Mouse (Mus musculus): Measurements from ENCODE around the gene Fbxl13.

The Fbxl13 gene

DNA sequence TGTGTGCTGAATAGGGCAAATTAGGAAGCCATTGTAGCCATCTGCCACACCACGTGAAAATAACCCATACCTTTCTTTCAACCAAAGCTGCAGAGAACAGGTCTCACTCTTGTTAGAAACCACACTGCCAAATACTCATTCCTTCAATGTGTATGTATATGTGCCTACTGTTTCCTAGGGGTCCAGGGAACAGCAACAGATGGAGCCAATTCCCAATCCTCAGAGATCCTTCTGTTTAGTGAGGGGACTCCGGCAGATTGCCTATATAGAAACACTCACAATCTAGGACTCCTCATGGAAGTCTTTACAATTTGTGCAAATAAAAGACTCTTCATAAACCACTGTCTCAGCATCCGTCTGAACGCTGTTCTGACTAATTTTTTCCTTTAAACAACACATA is 127.2 kb downstream of the Fbxl13 start:
- no peak for DNase-seq (ENCODE audit: low spot score)

DNA sequence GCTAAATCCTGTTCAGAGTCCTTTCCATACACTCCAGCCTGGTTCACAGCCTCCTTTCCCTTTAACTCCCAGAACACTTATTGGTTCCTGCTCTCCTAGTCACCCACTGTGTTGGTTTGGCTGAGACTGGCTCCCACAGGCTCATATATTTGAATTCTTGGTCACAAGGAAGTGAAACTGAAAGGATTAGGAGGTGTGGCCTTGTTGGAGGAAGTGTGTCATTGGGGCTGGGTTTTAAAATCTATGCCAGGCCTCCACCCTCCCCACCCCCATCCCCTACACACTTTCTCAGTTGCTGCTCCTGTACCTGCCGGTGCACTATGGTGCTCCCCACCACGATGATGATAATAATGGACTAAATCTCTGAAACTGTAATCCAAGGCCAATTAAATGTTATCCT is 127.9 kb downstream of the Fbxl13 start:
- DNase-seq (ENCODE audit: low spot score): no peak

- no peak for DNase-seq (ENCODE audit: low spot score)
Observed at GRCm38 (mm10) chr5:21513363-21513762, 132.1 kb downstream of the Fbxl13 start.

DNA sequence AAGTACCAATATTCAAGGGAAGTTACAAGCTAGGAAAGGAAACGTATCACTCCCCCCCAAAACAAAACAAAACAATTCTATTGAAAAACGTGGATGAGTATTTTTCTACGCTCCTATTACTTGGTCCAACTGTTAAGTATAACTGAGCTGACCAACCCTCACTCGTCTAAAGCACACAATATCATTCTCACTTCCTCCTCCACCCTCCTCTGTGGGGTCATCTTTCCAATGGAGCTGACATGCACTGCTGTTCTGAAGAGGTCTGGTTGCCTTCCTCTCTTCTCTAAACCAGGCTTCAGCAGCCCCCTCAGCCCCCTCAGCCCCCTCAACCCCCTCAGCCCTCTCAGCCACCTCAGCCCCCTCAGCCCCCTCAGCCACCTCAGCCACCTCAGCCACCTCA is 135.6 kb downstream of the Fbxl13 start:
- no peak for DNase-seq (ENCODE audit: low spot score)

- DNase-seq (ENCODE audit: low spot score): no peak
Observed at GRCm38 (mm10) chr5:21506887-21507286, 138.5 kb downstream of the Fbxl13 start.

- DNase-seq (ENCODE audit: low spot score): no peak
Observed at GRCm38 (mm10) chr5:21505159-21505558, 140.3 kb downstream of the Fbxl13 start.

GRCm38 (mm10) chr5:21502936-21503610 is 142.4 kb downstream of the Fbxl13 start:
- DNase-seq (ENCODE audit: low spot score): no peak

DNA sequence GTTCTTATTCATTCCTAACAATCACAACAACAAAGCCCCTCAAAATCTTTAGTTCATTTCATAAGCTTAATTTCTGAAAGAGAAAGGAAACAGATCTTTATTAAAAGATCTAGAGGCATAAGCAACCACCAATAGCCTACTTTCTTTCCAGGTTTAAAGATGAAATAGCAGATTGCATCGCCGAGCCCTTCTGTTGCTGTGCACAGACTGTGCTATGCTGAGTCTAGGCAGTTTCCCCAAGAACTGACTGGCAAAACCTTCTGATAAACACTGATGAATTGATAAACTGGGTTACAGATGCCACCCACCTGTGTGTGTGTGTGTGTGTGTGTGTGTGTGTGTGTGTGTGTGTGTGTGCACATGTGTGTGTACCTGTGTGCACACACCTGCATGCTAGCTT is 144.5 kb downstream of the Fbxl13 start:
- no peak for DNase-seq (ENCODE audit: low spot score)

GRCm38 (mm10) chr5:21500133-21500532 is 145.3 kb downstream of the Fbxl13 start:
- DNase-seq (ENCODE audit: low spot score): no peak

DNA sequence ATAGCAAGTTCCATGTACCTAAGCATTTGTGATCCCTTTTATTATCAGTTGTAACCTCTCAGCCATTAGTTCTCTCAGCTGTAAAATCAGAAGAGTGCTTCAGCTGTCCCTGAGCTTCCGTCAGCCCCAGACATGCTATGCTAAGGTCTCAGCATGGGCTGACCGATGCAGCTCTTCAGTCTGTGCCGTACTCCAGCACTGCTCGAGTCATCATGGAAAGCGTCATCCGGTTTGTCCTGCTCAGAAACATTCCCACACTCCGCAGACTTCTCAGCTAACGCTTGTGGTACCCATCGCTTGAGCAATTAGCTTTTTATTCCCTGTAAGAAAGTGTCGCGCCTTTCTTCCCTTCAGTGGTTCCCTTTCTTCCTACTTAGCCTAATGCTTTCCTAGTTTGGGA is 146.5 kb downstream of the Fbxl13 start:
- no peak for DNase-seq (ENCODE audit: low spot score)

DNA sequence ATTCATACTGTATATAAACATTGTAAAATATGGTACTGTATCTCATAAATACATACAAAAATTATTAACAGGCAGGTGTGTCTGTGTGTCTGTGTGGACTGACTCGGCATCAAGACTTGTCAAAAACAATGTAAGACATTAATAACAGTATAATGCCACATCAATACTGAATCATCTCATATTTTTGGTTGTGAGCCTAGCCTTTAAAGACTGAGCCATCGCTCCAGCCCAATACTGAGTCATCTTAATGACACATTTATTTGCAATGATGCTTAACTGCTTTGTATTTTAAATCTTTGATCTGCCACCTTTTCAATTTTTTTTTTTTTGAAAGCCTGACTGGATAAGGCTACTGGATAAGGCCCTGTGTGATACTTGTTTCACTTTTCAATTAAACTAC is 146.9 kb downstream of the Fbxl13 start:
- no peak for DNase-seq (ENCODE audit: low spot score)

- no peak for DNase-seq (ENCODE audit: low spot score)
Observed at GRCm38 (mm10) chr5:21496881-21497280, 148.6 kb downstream of the Fbxl13 start.

- no peak for DNase-seq (ENCODE audit: low spot score)
Observed at GRCm38 (mm10) chr5:21496321-21496720, 149.1 kb downstream of the Fbxl13 start.

DNA sequence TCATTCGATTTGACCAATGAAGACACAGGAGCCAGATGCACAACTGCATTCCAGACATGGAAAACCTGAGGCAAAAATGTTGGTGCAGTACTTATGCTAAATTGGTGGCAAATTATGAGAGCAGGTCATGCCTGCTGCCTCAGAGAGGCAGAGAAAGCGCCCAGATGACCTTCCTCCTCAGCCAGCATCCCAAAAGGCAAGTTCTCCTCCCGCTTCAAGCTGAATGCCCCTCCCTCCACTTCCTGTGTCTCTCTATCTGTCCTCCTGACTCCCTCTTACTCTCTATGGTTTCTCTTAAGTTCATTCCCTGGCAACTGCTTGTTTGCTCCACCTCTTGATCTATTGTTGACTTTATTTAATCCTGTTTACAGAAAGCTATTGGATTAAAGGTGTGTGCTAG is 150.7 kb downstream of the Fbxl13 start:
- DNase-seq (ENCODE audit: low spot score): no peak

DNA sequence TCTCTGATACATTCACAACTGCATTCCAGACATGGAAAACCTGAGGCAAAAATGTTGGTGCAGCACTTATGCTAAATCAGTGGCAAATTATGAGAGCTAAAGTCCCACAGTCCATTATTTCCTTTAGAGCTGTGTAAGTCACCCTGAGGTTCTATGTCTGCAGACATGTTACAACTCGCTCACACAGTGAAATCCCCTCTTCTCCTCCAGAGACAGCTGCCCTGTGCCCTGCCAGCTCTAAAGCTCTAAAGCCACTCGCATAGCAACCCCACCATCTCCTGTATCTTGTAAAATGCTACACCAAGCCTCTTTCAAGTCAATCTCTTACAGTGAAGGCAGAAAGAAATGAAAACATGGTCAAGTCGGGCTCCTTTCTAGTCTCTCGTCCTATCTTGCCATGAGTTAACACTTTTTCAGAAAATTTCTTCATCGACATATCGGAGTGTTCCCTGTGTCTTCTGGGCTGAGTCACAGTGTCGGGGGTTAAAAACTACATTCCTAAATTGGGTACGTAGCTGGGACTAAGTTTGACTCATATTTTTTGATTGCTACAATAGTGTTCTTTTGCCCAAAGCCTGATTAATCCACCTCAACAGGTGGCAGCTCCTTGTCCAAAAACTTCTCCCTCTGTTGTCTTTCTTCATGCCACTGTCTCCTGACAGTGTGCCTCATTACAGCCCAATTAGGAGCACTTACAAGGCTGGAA is 152.0 kb downstream of the Fbxl13 start:
- no peak for DNase-seq (ENCODE audit: low spot score)

DNA sequence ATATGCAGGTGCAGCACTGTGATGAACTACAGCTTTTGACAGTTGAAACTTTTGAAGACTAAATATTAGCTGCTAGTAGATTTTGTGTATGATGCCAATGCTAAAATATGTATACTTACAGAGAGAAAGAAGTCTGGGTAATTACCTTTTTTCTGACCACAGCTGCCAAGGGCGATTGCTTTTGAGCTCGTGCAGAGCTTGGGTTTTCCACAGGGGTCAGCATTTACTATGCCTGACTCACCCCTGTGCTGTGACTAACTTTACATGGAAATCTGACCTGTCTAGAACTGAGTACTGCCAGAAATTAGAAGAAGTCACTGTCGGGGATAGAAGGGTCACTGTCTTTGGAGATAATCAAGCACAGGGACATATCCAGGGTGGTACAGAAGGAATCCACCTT is 153.2 kb downstream of the Fbxl13 start:
- no peak for DNase-seq (ENCODE audit: low spot score)

- no peak for DNase-seq (ENCODE audit: low spot score)
Observed at GRCm38 (mm10) chr5:21491469-21491868, 154.0 kb downstream of the Fbxl13 start.

DNA sequence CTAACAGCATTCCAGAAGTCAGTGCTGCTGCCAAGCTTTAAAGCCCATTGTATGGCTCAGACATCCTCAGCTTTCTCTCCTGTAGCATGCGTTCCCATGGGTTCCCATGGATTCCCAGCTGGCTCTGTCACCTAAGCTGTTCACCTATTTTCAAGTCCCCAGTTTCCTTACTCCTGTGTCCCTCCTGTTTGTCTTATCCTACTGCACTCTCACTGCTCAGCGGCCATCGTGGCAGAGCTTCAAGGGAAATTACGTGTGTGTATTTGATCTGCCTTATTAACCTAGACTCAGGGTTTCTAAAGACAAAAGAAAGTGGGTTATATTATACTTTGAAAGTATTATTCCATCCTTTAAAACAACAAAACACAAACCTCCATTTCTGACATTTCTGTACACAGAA is 156.3 kb downstream of the Fbxl13 start:
- no peak for DNase-seq (ENCODE audit: low spot score)

- DNase-seq (ENCODE audit: low spot score): no peak
Observed at GRCm38 (mm10) chr5:21488506-21488905, 156.9 kb downstream of the Fbxl13 start.

- no peak for DNase-seq (ENCODE audit: low spot score)
Observed at GRCm38 (mm10) chr5:21487716-21488115, 157.7 kb downstream of the Fbxl13 start.

- no peak for DNase-seq (ENCODE audit: low spot score)
Observed at GRCm38 (mm10) chr5:21487306-21487705, 158.1 kb downstream of the Fbxl13 start.

DNA sequence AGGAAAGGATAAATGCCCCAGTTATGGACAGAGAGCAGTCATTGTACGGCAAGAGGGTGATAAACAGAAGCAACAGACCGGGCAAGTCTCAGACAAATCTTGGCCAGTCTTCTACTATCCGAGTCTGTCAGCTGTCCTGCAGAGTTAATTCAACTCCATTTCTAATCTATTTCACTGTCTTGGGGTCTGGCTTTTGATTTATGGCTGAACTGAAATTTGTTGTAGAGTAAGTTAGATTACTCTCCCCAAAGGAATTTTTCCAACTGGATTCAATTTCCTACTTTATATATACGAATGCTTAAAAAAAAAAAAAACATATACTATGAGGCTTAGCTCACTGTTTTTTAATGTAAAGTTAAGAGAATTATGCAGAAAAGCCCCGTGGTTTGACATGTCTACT is 158.6 kb downstream of the Fbxl13 start:
- no peak for DNase-seq (ENCODE audit: low spot score)

DNA sequence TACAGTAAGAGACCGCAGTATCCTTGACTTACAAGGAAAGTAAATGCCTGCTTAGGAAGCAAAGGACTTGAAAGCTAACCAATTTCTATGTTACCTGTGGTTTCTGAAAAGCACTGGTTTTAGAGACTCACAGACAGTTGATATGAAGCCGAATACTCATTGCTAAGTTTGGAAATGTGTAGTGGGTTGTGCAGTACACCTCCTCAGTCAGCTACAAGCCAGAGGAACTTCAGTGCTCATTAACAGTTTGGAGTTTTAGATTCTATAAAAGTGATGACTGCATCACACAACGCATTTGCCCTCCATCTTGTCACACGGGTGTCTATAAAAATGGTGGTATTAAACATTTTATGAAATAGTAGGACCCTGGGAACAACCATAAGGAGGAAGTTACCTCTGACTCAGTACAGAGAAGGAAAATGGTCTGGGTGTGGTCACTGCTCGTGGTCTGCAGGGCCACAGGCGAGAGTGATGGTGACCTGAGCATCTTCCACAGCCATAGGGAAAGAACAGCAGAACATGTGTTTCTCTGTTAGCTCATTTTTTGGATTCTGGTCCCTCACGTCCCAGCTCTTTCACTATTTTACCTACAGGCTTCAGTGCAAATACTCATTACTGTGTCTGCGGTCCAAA is 160.1 kb downstream of the Fbxl13 start:
- no peak for DNase-seq (ENCODE audit: low spot score)
